Mouse (Mus musculus) midbrain, embryonic 13.5 days (tissue): ENCODE data around the gene 1700020D05Rik. TPM values are rescaled to one million over a fixed set of nuclear protein-coding genes. Genes with fewer than 3 reads are reported as not detected.
A peak's percentile ranks its signal among the peaks of the same experiment; 100 is the strongest.

ENCODE experiments used
- ATAC-seq: fragments of 200-750 bp; cut with Nextera tagmentation; 2 replicates; pipeline ENCODE4 v1.8.0; 2017; ENCODE audit warnings: mild to moderate bottlenecking, moderate TSS enrichment, moderate library complexity
- H3K27ac ChIP-seq: fragments of 300-500 bp; sonication (generic); 2 replicates; pipeline ENCODE4 v1.5.1; 2015; ENCODE audit warnings: inconsistent platforms, mild to moderate bottlenecking, moderate library complexity
- H3K27me3 ChIP-seq: fragments of 300-500 bp; sonication (generic); 2 replicates; pipeline ENCODE4 v1.6.1; 2015; ENCODE audit warnings: mild to moderate bottlenecking, inconsistent platforms
- H3K36me3 ChIP-seq: fragments of 300-500 bp; sonication (generic); 2 replicates; pipeline ENCODE4 v1.6.1; 2015; ENCODE audit warnings: mild to moderate bottlenecking, inconsistent platforms
- H3K4me1 ChIP-seq: fragments of 300-500 bp; sonication (generic); replicated peaks from 2 replicates; pipeline ENCODE4 v1.6.1; 2015; ENCODE audit warnings: inconsistent platforms
- H3K4me2 ChIP-seq: fragments of 300-500 bp; sonication (generic); replicated peaks from 2 replicates; pipeline ENCODE4 v1.6.1; 2015; ENCODE audit warnings: moderate library complexity, mild to moderate bottlenecking, inconsistent platforms
- H3K4me3 ChIP-seq: fragments of 300-500 bp; sonication (generic); replicated peaks from 2 replicates; pipeline ENCODE4 v1.5.1; 2015; ENCODE audit warnings: mild to moderate bottlenecking, inconsistent platforms
- H3K9ac ChIP-seq: fragments of 300-500 bp; sonication (generic); replicated peaks from 2 replicates; pipeline ENCODE4 v1.6.1; 2015; ENCODE audit warnings: mild to moderate bottlenecking, inconsistent platforms
- H3K9me3 ChIP-seq: fragments of 300-500 bp; sonication (generic); 2 replicates; pipeline ENCODE4 v1.6.1; 2016; ENCODE audit warnings: mild to moderate bottlenecking, inconsistent platforms
- WGBS: fragments of 180-500 bp; shearing (Covaris S2); methylation state at CpG from one replicate; pipeline ENCODE4 v1.1.7; 2015; 5-methylcytosine and 5-hydroxymethylcytosine counted together
- polyA plus RNA-seq: library from polyadenylated mRNA; unstranded; fragments of >200 nt; fragmentation: Nextera tagmentation; extraction: Ambion mirVana; gene quantifications from 2 replicates; pipeline ENCODE4 v1.2.1, GENCODE M21; 2015

1700020D05Rik gene
- polyA plus RNA-seq, 1 experiment from 2014 or later: 0.26 TPM

DNA sequence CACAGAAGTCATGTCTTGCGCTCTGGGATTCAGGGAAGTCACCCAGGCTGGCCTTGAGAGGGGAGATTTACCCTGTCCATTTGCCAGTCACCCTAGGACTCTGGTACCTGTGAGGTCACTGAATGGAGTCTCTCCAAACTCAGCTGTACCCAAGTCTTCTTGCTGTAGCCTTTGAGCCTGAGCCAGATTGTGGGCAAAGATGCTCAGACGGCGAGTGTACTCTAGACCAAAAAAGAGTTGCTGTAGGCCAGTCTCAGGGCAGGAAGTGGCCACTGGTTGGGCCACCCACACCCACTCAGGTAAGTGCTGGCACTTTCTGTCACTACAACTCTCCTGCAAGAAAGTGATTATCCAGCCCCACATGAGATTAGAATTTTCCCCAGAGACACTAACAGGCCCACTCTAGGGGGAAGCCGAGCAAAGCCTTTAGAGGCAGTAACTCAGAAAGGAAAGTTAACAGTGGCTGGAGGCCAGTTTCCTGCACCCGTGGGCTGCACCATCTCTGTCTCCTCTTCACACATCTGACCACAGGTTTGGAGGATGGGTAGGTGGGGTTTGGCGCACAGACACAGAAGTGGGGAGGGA is 36.6 kb downstream of the 1700020D05Rik start:
- ATAC-seq: no peak
- Histone ChIP-seq H3K4me3 (no peak overlapping the region), H3K9ac (0 out of 2 replicates have a peak overlapping the region, but pooled peaks have one; percentile 14), H3K4me2 (no peak overlapping the region), H3K36me3 (peaks cover 52% of the 10 kb centered on the region), H3K9me3 (no peaks in the 10 kb centered on the region), H3K4me1 (peaks cover 26% of the 10 kb centered on the region), H3K27ac (no peak overlapping the region), H3K27me3 (no peaks in the 10 kb centered on the region)
- WGBS: 98% methylated on average over 6 of the region's 6 CpGs

GRCm38 (mm10) chr19:5465037-5465436 is 38.5 kb downstream of the 1700020D05Rik start:
- ATAC-seq: no peak
- WGBS: 94% methylated on average over 8 of the region's 8 CpGs
- peaks cover 35% of the 10 kb centered on the region for H3K4me1 ChIP-seq
- H3K9me3 ChIP-seq: no peaks in the 10 kb centered on the region
- H3K27me3 ChIP-seq: no peaks in the 10 kb centered on the region
- no peak overlapping the region for H3K4me3 ChIP-seq
- no peak overlapping the region for H3K27ac ChIP-seq
- H3K36me3 ChIP-seq: peaks cover 52% of the 10 kb centered on the region
- H3K9ac ChIP-seq: no peak overlapping the region
- no peak overlapping the region for H3K4me2 ChIP-seq

DNA sequence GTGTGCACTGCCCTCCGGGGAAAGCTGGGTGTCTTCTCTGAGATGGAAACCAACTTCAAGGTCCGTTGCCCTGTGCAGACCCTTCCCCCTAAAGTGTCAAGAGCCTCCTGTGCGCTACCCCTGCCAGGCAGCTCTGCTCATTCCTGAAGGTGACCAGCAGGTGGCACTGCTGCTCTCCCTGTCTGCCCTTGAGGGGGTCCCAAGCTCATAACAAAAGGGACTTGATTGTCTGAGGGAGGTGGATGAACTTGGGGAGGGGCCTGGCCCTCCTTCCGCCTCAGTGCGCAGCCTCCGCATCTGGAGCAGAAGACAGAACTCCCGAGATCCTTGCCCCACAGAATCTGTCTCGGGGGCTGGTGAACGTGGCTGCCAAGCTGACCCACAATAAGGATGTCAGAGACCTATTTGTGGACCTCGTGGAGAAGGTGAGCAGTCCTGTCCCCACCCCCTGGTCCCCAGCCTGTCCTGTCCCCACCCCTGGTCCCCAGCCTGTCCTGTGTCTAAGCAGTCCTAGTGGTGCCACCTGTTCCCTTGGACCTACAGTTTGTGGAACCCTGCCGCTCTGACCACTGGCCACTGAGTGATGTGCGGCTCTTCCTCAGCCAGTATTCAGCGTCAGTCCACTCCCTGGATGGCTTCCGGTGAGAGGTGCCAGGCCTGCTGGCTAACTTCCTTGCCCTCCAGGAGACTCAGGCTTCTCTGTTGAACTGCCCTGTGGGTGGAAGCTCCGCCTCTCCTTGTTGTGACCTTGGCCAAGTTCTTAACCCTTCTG is 39.6 kb downstream of the 1700020D05Rik start:
- Histone ChIP-seq H3K4me3 (peak overlapping the region; percentile 35), H3K4me1 (peaks cover 38% of the 10 kb centered on the region), H3K9ac (peak overlapping the region; percentile 66), H3K9me3 (no peaks in the 10 kb centered on the region), H3K4me2 (peak overlapping the region; percentile 55), H3K27me3 (peaks cover 6% of the 10 kb centered on the region), H3K36me3 (peaks cover 52% of the 10 kb centered on the region), H3K27ac (peak overlapping the region; percentile 76)
- peak; percentile 72 for ATAC-seq
- 40% methylated on average over 15 of the region's 15 CpGs for WGBS

- WGBS: 88% methylated on average over 9 of the region's 9 CpGs
- Histone ChIP-seq H3K9me3 (no peaks in the 10 kb centered on the region), H3K27ac (0 out of 2 replicates have a peak overlapping the region, but pooled peaks have one; percentile 3), H3K4me3 (no peak overlapping the region; the same call in 1 of the 2 replicates), H3K4me2 (no peak overlapping the region), H3K27me3 (peaks cover 13% of the 10 kb centered on the region), H3K4me1 (peaks cover 38% of the 10 kb centered on the region), H3K9ac (no peak overlapping the region), H3K36me3 (peaks cover 52% of the 10 kb centered on the region)
- no peak for ATAC-seq
Measured at GRCm38 (mm10) chr19:5463212-5463611, 40.4 kb downstream of the 1700020D05Rik start.

- peaks cover 36% of the 10 kb centered on the region for H3K36me3 ChIP-seq
- H3K4me1 ChIP-seq: peaks cover 50% of the 10 kb centered on the region
- peaks cover 15% of the 10 kb centered on the region for H3K27me3 ChIP-seq
- no peaks in the 10 kb centered on the region for H3K9me3 ChIP-seq
- H3K27ac ChIP-seq: no peak overlapping the region
- peak overlapping the region; percentile 77 for H3K4me3 ChIP-seq
- H3K9ac ChIP-seq: peak overlapping the region; percentile 85
- no peak for ATAC-seq
- 85% methylated on average over 6 of the region's 6 CpGs for WGBS
- H3K4me2 ChIP-seq: peak overlapping the region; percentile 86
Measured at GRCm38 (mm10) chr19:5461411-5461810, 42.2 kb downstream of the 1700020D05Rik start.

GRCm38 (mm10) chr19:5460465-5460911 is 43.1 kb downstream of the 1700020D05Rik start, which contains the start of gene Fibp:
Gene Fibp, plus strand, starts transcription at chr19:5460615.
- Histone ChIP-seq H3K27me3 (peaks cover 15% of the 10 kb centered on the region), H3K4me3 (peak within 1 kb of the TSS; percentile 77), H3K36me3 (peaks cover 27% of the 10 kb centered on the region), H3K4me2 (peak within 1 kb of the TSS; percentile 86), H3K27ac (peak within 1 kb of the TSS; percentile 82), H3K4me1 (peaks cover 58% of the 10 kb centered on the region), H3K9me3 (no peaks in the 10 kb centered on the region), H3K9ac (peak within 1 kb of the TSS; percentile 85)
- ATAC-seq: peak; percentile 55
- WGBS: 0% methylated on average over 32 of the region's 32 CpGs

DNA sequence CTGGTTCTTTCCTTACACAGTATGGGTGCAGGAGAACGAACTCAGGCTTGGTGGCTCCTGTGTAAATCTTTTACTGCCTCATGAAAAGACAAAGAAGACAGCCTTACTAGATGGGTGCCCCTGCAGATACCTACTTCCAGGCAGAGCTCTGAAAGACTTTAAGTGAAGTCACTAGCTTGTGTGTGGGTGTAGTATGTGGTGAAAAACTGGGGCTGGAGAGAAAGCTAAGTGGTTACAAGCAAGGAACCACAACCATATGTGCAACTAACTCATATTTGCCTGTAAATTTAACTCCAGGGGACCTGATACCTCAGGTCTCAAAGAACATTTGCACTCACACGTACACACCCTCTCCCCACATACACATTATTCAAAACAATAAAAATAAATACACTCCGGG is 43.7 kb downstream of the 1700020D05Rik start:
- Histone ChIP-seq H3K9ac (peak overlapping the region; percentile 85), H3K4me3 (peak overlapping the region; percentile 77), H3K9me3 (no peaks in the 10 kb centered on the region), H3K27ac (peak overlapping the region; percentile 82), H3K4me1 (peaks cover 58% of the 10 kb centered on the region), H3K4me2 (peak overlapping the region; percentile 86), H3K36me3 (peaks cover 21% of the 10 kb centered on the region), H3K27me3 (peaks cover 15% of the 10 kb centered on the region)
- 23% methylated on average over 3 of the region's 3 CpGs for WGBS
- ATAC-seq: no peak

DNA sequence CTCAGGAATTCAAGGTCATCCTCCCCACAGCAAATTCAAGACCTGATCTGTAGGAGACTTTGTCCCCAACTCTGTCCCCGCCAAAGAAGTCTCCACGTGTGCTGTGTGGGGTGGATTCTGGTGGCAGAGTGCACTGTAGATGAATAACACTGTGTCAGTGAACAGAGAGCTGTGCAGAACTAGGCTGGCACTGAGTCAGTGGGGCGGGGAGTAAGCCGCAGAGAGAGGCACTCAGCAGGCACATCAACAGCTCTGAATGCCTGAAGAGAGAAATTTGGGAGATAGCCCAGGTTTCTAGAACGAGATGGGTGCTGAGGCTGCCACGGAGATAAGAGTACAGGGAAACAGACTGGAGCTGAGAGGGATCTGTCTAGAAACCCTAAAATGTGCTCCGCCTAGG is 44.6 kb downstream of the 1700020D05Rik start:
- peaks cover 15% of the 10 kb centered on the region for H3K27me3 ChIP-seq
- no peaks in the 10 kb centered on the region for H3K9me3 ChIP-seq
- H3K4me3 ChIP-seq: no peak overlapping the region
- no peak overlapping the region for H3K9ac ChIP-seq
- peaks cover 14% of the 10 kb centered on the region for H3K36me3 ChIP-seq
- no peak overlapping the region for H3K4me2 ChIP-seq
- ATAC-seq: no peak
- 73% methylated on average over 7 of the region's 7 CpGs for WGBS
- H3K4me1 ChIP-seq: peaks cover 53% of the 10 kb centered on the region
- H3K27ac ChIP-seq: no peak overlapping the region

GRCm38 (mm10) chr19:5457746-5458442 is 45.7 kb downstream of the 1700020D05Rik start, which contains the start of gene Ccdc85b:
Gene Ccdc85b, minus strand, starts transcription at chr19:5457894.
- Histone ChIP-seq H3K27me3 (peaks cover 15% of the 10 kb centered on the region), H3K4me2 (peak within 1 kb of the TSS; percentile 99), H3K9ac (peak within 1 kb of the TSS; percentile 93), H3K27ac (peak within 1 kb of the TSS; percentile 97), H3K4me3 (peak within 1 kb of the TSS; percentile 79), H3K36me3 (peaks cover 10% of the 10 kb centered on the region), H3K4me1 (peaks cover 45% of the 10 kb centered on the region), H3K9me3 (no peaks in the 10 kb centered on the region)
- ATAC-seq: peak; percentile 18; the same call in 1 of the 2 replicates
- WGBS: 15% methylated on average over 14 of the region's 14 CpGs

GRCm38 (mm10) chr19:5456922-5457745 is 46.5 kb downstream of the 1700020D05Rik start:
- H3K27ac ChIP-seq: peak overlapping the region; percentile 97
- H3K36me3 ChIP-seq: peaks cover 4% of the 10 kb centered on the region
- H3K4me1 ChIP-seq: peaks cover 45% of the 10 kb centered on the region
- H3K9ac ChIP-seq: peak overlapping the region; percentile 93
- H3K27me3 ChIP-seq: peaks cover 15% of the 10 kb centered on the region
- H3K9me3 ChIP-seq: no peaks in the 10 kb centered on the region
- under 1% methylated on average over 69 of the region's 70 CpGs for WGBS
- H3K4me2 ChIP-seq: peak overlapping the region; percentile 99
- H3K4me3 ChIP-seq: peak overlapping the region; percentile 79
- ATAC-seq: peak; percentile 93

GRCm38 (mm10) chr19:5456241-5456921 is 47.2 kb downstream of the 1700020D05Rik start:
- no peak for ATAC-seq
- WGBS: 3% methylated on average over 26 of the region's 26 CpGs
- H3K4me1 ChIP-seq: peaks cover 39% of the 10 kb centered on the region

More at GRCm38 (mm10) chr19:5456241-5456921, 47.2 kb downstream of the 1700020D05Rik start:
- peaks cover 19% of the 10 kb centered on the region for H3K27me3 ChIP-seq
- H3K4me2 ChIP-seq: peak overlapping the region; percentile 99
- peaks cover 4% of the 10 kb centered on the region for H3K36me3 ChIP-seq
- peak overlapping the region; percentile 93 for H3K9ac ChIP-seq
- peak overlapping the region; percentile 79 for H3K4me3 ChIP-seq
- H3K9me3 ChIP-seq: no peaks in the 10 kb centered on the region
- peak overlapping the region; percentile 97 for H3K27ac ChIP-seq
